Mouse (Mus musculus) layer of hippocampus, postnatal 10 days (tissue): ENCODE measurements around the gene C2. TPM values are rescaled to one million over a fixed set of nuclear protein-coding genes. Genes with fewer than 3 reads are reported as not detected.
"Not testable (repeated sequence)": the region's sequence is repeated elsewhere in the genome, so short reads cannot be mapped to it uniquely, and the experiment has no call there.

Experiments
- DNase-seq, 2 experiments: peaks; one replicate each; pipeline ENCODE4 v3.0.0; 2021; ENCODE audit warnings: low spot score in 2 of 2
- microRNA-seq, 2 experiments: library from miRNA; unstranded; fragments of <30 nt; microRNA quantifications; one replicate each; pipeline ENCODE4 v1.2.0; 2021
- total RNA-seq, 2 experiments: library from RNA; stranded (reverse); gene quantifications; 2 replicates each; pipeline ENCODE4 v1.2.3; 2021

Gene C2
- total RNA-seq, 2 experiments from 2014 or later = 1.3 to 1.4 TPM

GRCm38 (mm10) chr17:34837464-34838324 lies 60.4 kb downstream of the C2 start:
- peak in 1 of 2 experiments; percentile 20 for DNase-seq

- DNase-seq = peak; percentile 97
Measured at GRCm38 (mm10) chr17:34836856-34837221, 61.2 kb downstream of the C2 start, which contains the start of the genes Stk19 and Dxo. Stk19 (minus strand) TSS chr17:34836945. Dxo (plus strand) TSS chr17:34837019.

GRCm38 (mm10) chr17:34836155-34836855 lies 61.8 kb downstream of the C2 start:
- DNase-seq = no peak

- DNase-seq = not testable (repeated sequence)
Measured at GRCm38 (mm10) chr17:34830776-34831175, 67.3 kb downstream of the C2 start.

- DNase-seq = no peak
Measured at GRCm38 (mm10) chr17:34814818-34815370, 83.2 kb downstream of the C2 start.

- peak; percentile 40 to 52 for DNase-seq
Measured at GRCm38 (mm10) chr17:34813747-34814146, 84.3 kb downstream of the C2 start.

Small RNA genes within 50 kb of the gene (microRNA-seq; reads per million reads assigned to microRNA genes)
- gene Mir6970 (2.5 to 3.7 reads per million in 2 experiments), gene Mir6971 (4.7 reads per million in 2 experiments), gene Mir6972 (0 reads per million in 2 experiments)

Other genes starting within 250 kb of the C2 start
- 1 to 10 TPM; 4.1 to 4.7 TPM for gene Tnxb, start 227.7 kb downstream of the C2 start, total RNA-seq
- gene C4b, start 154.4 kb downstream of the C2 start, total RNA-seq = 1 to 10 TPM; 8.7 to 9.6 TPM
- not detected for gene Cyp21a1, start 93.7 kb downstream of the C2 start, total RNA-seq
- 10 to 100 TPM; 63.6 to 64.2 TPM for gene Stk19, start 61.3 kb downstream of the C2 start, total RNA-seq
- 10 to 100 TPM; 36.1 to 39.9 TPM for gene Dxo, start 61.2 kb downstream of the C2 start, total RNA-seq
- 10 to 100 TPM; 71.4 to 74.8 TPM for gene Skiv2l, start 48.1 kb downstream of the C2 start, total RNA-seq
- 10 to 100 TPM; 30.2 to 38.5 TPM for gene Nelfe, start 47.9 kb downstream of the C2 start, total RNA-seq
- gene Cfb, start 35.7 kb downstream of the C2 start, total RNA-seq = not detected
- 10 to 100 TPM in 1 of 2 experiments, 1 to 10 TPM in 1; 9.8 to 10.0 TPM for gene Zbtb12, start 18.8 kb downstream of the C2 start, total RNA-seq
- gene Gm20547, start 16.2 kb downstream of the C2 start, total RNA-seq = under 1 TPM in 1 of 2 experiments, not detected in 1; 0.20 TPM
- gene Ehmt2, start 204 bp upstream of the C2 start, total RNA-seq = 100 to 1,000 TPM; 174 to 175 TPM
- gene Slc44a4, start 16.2 kb upstream of the C2 start, total RNA-seq = under 1 TPM; 0.16 to 0.20 TPM
- 10 to 100 TPM; 23.6 to 24.4 TPM for gene Neu1, start 33.0 kb upstream of the C2 start, total RNA-seq
- 1 to 10 TPM; 4.3 to 5.3 TPM for gene Hspa1b, start 61.0 kb upstream of the C2 start, total RNA-seq
- not detected for gene Gm20481, start 71.6 kb upstream of the C2 start, total RNA-seq
- 1 to 10 TPM; 6.8 to 8.7 TPM for gene Hspa1a, start 73.9 kb upstream of the C2 start, total RNA-seq
- under 1 TPM; 0.30 to 0.38 TPM for gene Hspa1l, start 74.4 kb upstream of the C2 start, total RNA-seq
- 10 to 100 TPM; 24.2 to 25.9 TPM for gene Lsm2, start 83.6 kb upstream of the C2 start, total RNA-seq
- 10 to 100 TPM; 56.3 to 62.1 TPM for gene Vars, start 102.7 kb upstream of the C2 start, total RNA-seq
- gene Vwa7, start 118.3 kb upstream of the C2 start, total RNA-seq = under 1 TPM; 0.16 to 0.30 TPM
- 1 to 10 TPM in 1 of 2 experiments, under 1 TPM in 1; 0.53 to 1.4 TPM for gene Sapcd1, start 129.8 kb upstream of the C2 start, total RNA-seq
- gene Msh5, start 148.5 kb upstream of the C2 start, total RNA-seq = 1 to 10 TPM in 1 of 2 experiments, under 1 TPM in 1; 0.91 to 1.4 TPM
- 10 to 100 TPM; 19.3 to 19.6 TPM for gene Clic1, start 151.7 kb upstream of the C2 start, total RNA-seq
- gene Ddah2, start 160.8 kb upstream of the C2 start, total RNA-seq = 10 to 100 TPM; 47.3 to 59.0 TPM
- not detected for gene Ly6g6c, start 167.1 kb upstream of the C2 start, total RNA-seq
- gene Mpig6b, start 167.9 kb upstream of the C2 start, total RNA-seq = not detected
- gene Ly6g6e, start 178.6 kb upstream of the C2 start, total RNA-seq = 1 to 10 TPM; 2.8 to 3.5 TPM
- gene Ly6g6d, start 179.8 kb upstream of the C2 start, total RNA-seq = 1 to 10 TPM in 1 of 2 experiments, under 1 TPM in 1; 0.78 to 1.6 TPM
- not detected for gene Ly6g6f, start 187.3 kb upstream of the C2 start, total RNA-seq
- 10 to 100 TPM; 77.4 to 79.9 TPM for gene Abhd16a, start 191.0 kb upstream of the C2 start, total RNA-seq
- not detected for gene Ly6g5c, start 210.0 kb upstream of the C2 start, total RNA-seq
- under 1 TPM; 0.58 to 0.82 TPM for gene Ly6g5b, start 217.2 kb upstream of the C2 start, total RNA-seq
- 10 to 100 TPM; 10.7 to 14.6 TPM for gene Gpank1, start 223.2 kb upstream of the C2 start, total RNA-seq
- gene Csnk2b, start 223.8 kb upstream of the C2 start, total RNA-seq = 100 to 1,000 TPM; 178 to 202 TPM
- 10 to 100 TPM; 21.4 to 25.9 TPM for gene D17H6S53E, start 228.1 kb upstream of the C2 start, total RNA-seq
- gene Apom, start 233.8 kb upstream of the C2 start, total RNA-seq = not detected
- 100 to 1,000 TPM; 284 to 308 TPM for gene Bag6, start 236.9 kb upstream of the C2 start, total RNA-seq